Mouse (Mus musculus) common myeloid progenitor, adult 5-6 weeks (primary cell): ENCODE results near the gene P2ry12. TPM values are rescaled to one million over a fixed set of nuclear protein-coding genes. Genes with fewer than 3 reads are reported as not detected.
A peak's percentile ranks its signal among the peaks of the same experiment; 100 is the strongest.

ENCODE experiments used
- ATAC-seq: replicated peaks from 2 replicates; pipeline ENCODE4 v1.8.0; 2016; ENCODE audit warnings: low read depth, mild to moderate bottlenecking, moderate TSS enrichment, inconsistent platforms; ENCODE audit not compliant: poor library complexity, severe bottlenecking
- total RNA-seq: library from RNA; stranded (forward); fragments of 200-1000, 187-1606 nt; gene quantifications from 2 replicates; pipeline ENCODE4 v1.2.3, GENCODE M21; 2017

Gene P2ry12
- total RNA-seq = 0.15 TPM in 1 of 2 replicates, not detected in the other

DNA sequence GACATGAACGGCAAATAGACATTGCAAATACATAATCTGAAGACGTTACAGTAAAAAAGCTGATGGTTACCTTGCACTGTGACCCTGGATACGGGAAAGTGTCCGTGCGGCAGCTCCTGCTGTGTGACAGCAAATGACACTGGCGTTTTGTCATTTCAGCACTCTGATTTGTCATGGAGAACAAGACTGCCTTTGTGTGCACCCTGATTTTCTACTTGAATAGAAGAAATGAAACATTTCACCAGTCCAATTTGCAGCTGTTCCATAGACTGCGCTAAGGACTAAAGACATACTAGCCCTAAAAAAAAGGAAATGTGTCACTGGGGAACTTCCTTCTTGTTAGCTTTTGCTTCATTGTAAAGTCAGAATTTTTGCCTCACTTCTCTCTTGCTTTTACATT, at the start of gene P2ry12:
Gene P2ry12 (minus strand): TSS at position 168 of the 400 bp plus-strand sequence.
- peak; percentile 24; the same call in 1 of the 2 replicates for ATAC-seq

DNA sequence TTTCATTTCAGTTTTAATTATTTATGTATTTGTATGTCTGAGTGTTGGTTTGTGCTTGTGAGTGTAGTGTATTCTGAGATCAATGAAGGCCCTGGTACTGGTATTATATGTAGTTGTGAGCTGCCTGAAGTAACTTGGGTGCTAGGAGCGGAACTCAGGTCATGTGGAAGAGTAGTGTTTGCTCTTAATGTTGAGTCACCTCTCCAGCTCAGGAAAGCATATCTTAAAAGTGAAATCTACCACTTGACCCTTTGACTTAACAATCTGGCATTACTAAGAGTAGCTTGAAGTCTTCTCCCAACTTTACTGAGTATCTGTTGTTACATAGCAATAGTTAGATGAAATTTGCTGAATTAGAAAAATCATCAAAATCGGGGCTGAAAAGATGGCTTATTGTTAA, 42.8 kb upstream of the P2ry12 start:
- ATAC-seq = no peak

DNA sequence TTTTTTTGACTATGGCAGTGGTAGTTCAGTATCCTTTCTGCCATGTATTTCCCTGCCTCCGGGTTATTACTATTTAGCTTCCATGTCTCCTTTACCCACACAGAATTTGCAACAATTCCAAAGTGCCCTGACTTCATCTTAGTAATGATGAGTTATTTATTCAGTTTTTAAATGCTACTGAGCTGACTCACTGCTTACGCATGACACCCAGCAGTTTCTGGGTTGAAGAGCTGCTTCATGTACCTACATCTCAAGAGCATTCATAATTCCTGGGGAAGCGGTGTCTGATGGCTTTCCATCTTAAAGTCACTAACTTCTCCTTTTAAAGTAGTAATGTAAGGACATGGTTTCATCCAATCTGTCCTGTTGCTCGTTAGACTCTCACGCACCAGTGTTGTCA, 42.3 kb upstream of the P2ry12 start:
- no peak for ATAC-seq

DNA sequence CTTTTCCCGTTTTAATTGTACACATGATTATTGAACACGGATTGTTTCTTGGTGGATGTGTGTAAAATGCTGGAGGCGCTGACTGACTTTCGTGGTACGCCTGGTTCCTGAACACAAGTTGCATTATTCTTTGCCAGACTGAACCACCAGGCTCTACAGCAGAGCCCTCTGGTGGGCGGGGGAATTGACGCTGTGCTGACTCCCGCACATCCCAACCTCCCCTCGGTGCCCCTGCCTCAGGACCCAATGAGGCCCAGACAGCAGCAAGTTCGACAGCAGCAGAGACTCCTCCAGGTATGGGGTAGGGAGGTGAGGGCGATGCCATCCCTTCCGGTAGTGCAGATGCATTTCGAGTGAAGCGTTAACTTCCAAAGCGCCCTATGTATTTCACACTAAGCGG, 35.0 kb upstream of the P2ry12 start:
- no peak for ATAC-seq

DNA sequence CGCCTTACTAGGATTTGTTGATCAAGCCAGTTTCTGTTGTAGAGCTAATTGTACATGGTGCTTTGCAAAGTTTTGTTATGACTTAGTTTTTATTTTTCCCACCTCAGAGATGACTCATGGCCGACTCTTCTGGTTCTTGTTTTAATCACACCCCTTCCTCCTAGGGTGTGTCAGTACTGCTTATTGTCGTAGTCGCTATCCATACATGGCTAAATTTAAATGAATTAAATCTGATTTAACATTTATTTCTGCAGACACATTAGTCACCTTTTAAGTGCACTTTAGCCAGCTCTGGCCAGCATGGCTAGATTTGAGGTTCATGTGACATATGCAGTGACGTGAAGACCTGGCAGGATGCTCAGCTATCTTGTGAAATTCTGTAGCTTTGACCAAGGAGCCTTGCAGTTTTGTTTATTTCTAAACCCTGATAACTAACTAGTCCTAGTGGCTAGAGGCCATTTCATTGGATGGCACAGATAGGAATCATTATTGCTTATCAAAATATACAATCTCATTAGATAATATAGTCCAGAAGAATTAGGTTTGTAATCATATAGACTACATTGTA, 34.0 kb upstream of the P2ry12 start:
- no peak for ATAC-seq

DNA sequence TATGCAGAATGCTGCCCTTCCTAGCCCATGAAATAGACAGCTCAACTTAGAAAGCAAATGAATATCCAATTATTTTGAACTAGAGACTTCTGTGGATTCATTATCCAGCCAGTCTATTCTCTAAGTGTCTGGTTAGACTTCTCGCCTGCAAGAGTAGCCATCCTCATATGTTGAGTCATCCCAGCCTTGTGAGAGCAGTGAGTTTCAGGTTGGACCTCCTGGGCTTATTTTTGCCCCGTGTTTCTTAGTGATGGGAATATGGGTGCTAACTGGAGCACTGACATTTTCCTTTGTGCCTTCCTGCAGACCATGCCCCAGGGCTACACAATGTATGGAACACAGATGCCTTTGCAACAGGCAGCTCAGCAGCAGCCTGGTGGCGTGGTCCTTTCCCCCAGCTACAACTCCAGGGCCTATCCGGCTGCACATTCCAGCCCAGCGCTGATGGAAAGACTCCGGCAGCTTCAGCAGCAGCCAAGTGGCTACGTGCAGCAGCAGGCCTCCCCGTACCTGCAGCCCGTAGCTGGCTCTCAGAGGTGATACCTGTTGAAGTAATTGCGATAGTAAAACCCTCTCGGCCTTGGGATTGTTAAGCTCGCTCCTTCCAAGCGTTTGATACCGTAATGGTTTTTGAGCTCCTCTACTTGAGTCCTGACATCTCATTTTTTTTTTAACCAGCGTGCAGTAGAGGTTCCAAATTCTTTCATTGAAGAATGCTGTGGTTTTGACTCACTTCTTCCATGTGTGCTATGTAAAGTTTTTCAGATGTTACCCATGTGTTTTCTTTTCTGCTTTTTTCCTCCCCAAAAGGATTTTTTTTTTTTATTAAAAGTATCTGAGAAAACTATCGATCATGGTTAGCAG, 33.3 kb upstream of the P2ry12 start:
- ATAC-seq = no peak

DNA sequence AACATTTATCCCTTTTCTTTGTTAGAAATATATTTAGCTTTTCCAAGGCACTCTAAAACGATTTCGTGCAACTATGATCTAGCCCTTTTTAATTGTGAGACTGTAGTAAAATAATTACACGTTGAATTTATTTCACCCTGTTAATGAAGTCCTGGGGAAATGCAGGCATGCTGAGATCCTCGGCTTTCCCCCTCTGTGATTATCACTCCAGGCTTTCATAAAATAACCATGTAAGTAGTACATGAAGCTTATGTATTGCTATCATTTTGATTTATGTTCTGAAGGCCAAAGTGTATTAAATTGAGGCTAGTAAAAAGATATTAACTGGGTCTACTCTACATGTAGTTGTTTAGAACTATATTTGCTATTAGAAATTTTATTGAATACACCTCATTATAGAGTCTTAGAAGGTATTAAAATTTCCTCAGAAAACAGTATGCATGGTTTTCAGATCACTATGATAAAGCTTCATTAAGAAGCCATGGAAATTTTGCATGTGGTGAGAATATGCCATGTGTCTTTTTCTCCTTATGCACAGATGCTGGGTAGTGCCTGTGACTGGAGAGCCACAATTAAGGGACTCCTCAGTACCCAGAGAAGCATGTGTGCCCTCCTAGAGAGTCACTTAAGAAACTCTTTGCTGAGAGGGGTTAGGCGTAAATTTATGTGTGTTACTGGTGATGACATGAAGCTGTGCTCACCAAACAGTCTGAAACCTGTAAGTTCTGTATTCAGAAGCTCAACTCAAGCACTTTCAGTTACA, 30.9 kb upstream of the P2ry12 start:
- no peak for ATAC-seq

DNA sequence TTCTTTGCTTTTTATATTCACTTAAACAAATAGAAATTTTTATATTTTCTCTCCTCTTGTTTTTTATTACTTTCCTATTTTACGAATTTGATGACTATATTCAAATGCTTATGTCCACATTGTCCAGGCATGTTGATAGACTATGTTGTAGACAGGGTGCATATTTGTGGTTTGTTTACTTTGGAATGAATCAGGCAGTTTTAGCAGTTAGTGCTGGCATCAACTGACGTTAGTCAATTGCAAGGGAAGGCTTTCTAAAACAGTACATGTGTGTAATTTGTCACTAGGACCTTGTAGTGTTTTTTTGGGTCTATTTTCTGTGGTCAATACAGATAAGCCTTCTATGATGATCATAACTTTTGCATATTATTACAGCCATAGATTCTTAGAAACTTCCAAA, 27.9 kb upstream of the P2ry12 start:
- no peak for ATAC-seq

DNA sequence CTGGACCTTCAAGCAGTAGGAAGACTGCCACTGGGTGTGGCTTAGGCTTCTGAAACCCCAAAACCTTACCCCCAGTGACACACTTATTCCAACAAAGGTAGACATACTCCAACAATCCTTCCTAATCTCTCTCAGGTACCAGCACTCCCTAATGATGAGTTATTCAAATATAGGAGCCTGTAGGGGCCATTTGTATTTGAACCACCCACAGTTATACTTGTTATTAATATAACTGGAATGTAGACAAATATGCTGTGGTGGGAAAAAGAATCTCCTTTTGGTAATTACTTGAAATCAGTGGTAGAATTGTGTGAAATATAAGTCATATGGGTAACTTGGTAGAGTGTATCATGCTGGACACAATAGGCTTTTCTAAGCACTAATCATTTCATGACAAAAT, 15.9 kb upstream of the P2ry12 start:
- ATAC-seq = no peak

DNA sequence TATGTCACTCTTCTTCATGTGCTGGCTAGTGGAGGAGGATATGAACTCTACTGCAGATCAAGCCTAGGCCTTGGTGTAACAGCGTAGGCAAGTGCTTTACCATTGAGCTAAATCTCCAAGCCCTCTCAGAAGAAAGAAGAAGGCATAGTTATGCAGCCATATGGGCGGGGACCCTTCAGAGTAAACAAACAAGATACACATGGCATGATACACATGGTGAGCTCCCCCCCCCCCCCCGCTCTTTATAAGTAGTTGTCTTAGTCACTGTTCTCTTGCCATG, 15.5 kb upstream of the P2ry12 start:
- no peak for ATAC-seq

DNA sequence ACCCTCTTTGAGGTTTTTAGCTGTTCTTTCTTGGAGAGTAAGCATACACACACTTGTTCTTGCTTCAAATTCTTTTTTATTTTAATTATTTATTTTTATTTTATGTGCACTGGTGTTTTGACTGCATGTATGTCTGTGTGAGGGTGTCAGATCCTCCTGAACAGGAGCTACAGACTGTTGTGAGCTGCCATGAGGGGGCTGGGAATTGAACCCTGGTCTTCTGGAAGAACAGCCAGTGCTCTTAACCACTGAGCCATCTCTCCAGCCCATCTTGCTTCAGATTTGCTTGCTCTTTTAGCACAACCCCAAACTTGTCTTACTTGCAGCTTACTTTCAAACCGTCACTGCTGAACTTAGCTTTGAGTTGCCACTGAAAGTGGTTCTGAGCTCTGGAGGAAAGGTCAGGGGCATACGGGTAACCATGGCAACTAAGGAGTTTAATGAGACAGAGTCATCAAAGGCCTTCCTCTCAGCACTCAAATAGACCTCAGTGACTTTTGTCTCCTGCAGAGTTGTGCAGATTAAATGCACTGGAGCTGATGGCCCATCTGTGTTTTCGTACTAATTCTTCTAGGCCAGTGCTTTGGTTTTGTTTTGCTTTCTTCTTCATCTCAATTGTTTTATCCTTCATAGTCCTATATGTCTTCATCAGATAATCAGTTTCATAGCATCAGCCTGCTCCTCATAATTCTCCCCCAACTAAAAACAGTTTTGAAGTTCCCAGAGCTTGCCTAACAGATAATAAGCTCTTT, 15.0 kb upstream of the P2ry12 start:
- ATAC-seq = no peak

DNA sequence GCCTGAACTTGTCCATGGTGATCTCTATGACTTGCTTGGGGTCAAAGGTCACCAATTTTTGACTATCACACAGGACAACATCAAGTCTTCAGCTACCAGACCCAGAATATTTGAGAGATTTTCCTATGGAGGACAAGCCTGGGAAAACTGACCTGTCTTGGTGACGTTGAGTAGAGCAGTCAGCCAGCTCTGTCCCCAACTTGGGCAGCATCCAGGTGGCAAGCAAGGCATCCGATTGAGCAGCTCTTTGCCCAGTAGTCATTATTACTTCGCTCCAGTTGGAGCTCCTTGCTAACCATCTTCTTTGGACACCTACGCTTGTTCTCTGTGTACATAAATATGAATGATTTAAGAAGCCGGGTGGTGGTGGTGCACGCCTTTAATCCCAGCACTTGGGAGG, 8.1 kb upstream of the P2ry12 start:
- ATAC-seq = no peak

DNA sequence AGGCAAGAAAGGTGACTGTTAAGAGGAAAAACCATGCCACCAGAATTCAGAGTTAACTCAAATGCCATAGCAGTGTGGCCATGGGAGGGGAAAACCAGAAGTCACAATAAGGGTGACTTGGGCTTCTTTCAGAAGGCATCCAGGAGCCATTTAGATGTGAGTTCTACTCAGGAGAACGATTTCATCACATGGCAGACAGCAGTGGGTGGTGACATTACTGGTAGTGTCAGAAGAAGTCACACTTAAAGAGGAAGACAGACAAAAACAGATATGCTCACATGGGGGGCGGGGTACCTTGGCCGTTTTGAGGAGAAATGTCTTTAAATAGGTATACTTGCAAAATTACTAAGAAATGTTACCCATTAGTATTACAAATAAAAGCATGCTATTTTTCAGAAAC, 1.3 kb upstream of the P2ry12 start:
- ATAC-seq = no peak

DNA sequence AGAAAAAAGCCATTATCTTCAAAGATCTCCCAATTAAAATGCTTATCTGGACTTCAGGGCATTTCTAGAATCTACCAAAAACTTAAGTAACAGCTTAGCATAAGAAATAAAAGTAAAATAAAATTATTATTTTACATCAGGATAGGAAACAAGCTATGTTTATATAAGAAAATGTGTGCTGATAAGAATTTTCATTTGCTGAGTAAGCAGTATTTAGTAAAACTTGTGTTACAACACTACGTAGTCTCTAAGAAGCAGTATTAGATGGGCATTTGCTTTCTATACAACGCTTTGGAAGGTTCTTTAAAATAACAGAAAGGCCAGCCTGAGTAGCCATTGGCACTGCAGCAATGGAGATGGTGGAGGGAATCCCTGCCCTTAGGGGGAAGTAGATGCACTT, 746 bp upstream of the P2ry12 start:
- ATAC-seq = no peak

DNA sequence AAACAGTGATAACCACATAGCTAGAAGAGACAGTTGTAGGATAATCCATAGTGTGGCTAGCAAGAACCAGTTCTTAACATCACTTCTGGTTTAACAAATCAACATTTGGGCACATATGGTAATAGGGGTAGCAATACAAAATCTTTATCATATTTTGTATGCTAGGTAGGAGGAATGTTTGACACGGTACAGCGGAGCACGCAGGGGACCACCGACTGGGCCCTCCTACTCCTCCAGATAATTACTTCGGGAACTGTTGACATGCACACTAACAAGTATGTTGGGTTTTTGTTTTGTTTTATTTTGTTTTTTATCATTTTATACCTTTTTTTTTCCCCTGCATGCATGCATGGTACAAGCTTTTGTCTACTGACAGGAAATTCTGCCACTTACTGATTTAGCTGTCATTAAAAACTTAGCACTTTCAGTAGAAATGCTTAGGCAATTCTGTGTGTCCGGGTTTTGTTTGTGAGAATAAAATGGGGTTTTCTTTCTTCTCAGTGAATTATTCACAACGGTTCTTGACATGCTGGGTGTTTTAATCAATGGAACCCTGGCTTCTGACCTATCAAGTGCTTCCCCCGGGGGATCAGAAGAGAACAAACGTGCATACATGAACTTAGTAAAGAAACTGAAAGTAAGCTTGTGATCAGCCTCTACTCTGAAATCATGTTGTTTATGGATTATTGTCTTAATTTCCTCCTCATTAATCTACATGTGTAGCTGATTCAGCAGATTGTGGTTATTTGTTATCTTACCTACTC, 780 bp downstream of the P2ry12 start:
- ATAC-seq = no peak

DNA sequence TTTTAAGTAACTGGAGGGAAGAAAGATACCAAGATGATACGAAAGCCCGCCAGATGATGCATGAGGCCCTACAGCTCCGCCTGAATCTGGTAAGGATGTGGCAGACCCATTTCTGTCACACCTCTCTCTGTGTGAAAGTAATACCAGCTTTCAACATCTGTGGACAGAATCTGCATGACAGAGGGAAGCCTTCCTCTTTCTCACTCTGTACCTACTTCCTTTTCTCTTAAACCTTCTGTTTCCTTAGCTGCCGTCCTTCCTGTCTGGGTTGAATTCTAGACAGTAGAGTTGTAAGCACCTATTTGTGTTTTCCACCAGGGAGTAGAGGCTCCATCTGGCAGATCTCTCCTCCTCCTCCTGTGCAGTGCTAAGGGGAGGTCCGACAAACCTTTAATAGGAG, 1.9 kb downstream of the P2ry12 start:
- peak; percentile 89 for ATAC-seq

DNA sequence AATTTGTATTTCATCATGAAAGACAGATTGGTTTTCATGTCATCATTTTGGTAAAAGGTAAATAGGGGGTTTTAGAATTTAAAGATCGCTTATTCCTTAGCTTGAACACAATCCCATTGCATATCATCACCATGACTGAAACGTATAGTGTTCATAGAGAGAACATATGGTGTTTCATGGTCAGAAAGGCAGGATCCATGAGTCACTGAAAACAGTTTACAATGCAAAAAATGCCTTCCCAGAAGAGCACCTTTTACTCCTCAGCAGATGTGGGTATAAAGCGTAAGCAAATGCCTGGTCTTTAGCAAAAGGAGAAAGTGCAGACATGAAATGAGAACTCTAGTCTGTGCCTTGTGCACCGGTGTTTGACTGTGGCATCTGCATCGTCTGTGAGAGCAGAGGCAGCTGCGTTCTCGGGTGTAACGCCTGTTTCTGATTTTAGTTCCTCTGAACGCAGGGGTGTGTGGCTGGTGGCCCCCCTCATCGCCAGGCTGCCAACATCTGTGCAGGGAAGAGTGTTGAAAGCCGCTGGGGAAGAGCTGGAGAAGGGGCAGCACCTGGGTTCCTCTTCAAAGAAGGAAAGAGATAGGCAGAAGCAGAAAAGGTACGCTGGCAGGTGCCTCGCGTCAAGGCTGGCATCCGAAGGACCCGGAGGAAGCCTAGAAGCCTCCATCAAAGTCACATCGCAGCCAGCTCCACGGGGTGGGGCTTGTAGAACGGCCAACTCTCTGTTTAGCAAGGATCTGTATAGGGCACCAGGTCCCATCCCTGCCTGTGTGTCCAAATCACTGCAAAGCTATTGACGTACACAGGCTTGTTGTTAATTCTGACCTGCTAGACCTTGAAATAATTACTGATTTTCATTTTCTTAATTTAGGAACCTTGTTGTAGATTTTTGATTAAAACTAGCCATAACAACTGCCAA, 4.7 kb downstream of the P2ry12 start:
- ATAC-seq = no peak

DNA sequence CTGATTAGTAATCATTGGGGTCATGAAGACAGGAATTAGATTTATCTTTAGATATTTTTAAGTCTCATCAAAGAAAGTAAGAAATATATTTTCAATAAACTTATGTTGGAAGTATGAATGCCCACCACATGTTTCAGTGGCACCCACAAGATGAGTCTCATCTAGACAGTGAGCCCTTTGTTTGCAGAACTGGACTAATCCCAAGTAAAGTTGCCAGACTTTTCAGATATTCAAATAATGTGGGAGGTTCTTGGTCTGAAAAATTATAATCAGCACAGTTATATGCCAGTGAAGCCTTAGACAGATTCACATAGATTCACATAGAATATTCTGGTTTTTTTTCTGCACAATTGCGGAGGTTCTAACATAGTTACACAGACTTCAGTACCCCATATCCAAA, 12.2 kb downstream of the P2ry12 start:
- no peak for ATAC-seq

DNA sequence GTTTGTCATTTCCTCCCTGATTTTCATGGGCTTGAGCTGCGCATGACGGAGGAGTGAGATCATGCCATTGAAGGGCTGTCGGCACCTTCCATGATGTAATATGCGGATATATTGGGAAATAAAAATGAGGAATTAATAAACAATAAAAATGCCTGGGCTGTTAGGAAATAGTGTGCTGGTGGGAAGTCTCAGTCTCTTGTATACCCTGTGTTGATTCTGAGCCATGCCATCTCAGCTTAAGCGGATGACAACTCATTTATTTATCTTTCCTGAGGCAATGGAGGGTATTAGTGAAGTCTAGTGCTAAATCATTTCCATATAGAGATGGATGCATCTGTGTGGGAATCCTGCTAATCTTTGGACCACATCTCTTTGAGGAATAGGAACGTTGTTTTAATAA, 14.6 kb downstream of the P2ry12 start:
- ATAC-seq = no peak
